Mouse (Mus musculus) spleen, postnatal 36 days (tissue): Measurements from ENCODE around the gene Gm20708.
"Not testable (repeated sequence)": the region's sequence is repeated elsewhere in the genome, so short reads cannot be mapped to it uniquely, and the experiment has no call there.

ENCODE experiments used
- DNase-seq, 2 experiments: peaks; one replicate each; pipeline ENCODE4 v3.0.0; 2022; ENCODE audit warnings: low spot score in 2 of 2, mixed read lengths in 1 of 2

Gm20708 gene

DNA sequence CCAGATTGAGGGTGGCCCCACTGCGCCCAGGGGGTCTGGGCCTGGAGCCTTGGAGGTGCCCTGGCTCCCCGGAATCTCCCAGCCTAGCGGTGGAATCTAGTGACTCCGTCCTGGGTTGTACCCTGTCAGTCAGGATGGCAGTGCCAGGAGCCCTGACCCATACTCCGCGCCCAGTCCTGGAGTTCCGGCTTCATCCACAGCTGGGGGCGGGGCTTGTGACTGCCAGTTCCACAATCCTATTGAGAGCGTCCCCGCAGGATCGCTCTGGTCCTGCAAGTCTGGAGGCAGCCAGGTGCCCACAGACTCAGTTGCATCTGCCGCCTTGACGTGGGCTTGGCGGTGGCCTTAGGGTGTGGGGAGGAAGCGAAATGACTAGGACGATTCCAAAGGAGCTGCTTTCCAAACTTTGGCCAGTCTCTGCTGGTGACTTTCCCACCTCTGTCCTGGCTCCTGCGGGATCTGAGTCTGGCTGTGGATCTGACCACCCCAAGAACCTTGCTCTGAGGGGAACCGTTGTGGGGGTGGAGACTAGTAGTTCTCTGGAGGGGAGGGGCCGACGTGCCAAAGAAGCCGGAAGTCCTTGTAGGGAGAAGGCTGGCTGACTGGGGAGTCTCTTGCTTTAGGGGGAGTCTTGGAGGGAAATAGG, 1.1 kb downstream of the Gm20708 start:
- peak; percentile 81 to 88 for DNase-seq

DNA sequence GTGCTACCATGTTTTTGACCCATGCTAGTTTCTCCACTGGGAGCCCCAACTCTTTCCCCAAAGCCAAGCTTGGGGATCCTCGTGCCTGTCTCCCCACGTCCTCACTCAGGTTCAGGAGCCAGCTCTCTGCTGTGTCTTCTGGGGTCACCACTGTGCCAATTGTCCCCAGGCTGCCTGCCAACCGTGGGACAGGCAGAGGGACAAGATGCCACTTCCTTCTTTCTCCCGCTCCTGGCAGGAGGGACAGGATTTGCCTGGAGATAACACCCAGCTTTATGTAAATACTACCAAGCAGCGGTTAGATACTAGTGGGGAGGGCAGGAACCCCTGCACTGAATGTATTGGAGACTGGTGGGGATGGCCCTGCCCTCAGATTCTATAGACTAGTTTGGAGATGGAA, 4.4 kb downstream of the Gm20708 start:
- no peak for DNase-seq

DNA sequence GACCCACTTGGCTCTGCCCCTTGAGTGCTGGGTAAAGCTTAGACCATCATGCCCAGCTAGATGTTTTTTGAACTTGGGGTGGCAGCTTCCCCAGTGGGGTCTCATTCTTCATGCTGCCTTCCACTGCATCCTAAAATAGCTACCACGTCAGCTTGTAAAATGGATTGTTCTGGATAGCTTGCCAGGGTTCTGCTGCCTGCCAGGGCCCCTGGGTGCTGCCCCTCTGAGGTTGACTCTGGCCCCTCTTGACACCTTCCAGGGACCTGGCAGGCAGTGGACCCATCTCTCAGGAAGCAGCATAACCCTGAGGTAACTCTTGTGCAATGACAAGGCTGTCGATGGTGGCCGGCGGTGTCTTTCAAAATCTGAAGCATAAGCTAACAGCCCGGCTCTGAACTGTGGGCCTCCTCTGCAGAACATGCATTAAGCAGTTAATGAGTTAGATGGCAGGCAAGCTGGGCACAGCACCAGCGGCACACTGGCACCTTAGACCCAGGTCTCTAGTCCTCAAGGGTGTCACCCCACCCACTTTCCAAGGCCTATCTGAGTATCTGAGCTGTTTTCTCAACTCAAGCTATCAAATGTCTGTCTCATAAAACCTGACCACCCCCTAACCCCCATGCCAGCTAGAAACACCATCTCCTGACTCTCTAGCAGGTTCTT, 5.4 kb downstream of the Gm20708 start:
- no peak for DNase-seq

DNA sequence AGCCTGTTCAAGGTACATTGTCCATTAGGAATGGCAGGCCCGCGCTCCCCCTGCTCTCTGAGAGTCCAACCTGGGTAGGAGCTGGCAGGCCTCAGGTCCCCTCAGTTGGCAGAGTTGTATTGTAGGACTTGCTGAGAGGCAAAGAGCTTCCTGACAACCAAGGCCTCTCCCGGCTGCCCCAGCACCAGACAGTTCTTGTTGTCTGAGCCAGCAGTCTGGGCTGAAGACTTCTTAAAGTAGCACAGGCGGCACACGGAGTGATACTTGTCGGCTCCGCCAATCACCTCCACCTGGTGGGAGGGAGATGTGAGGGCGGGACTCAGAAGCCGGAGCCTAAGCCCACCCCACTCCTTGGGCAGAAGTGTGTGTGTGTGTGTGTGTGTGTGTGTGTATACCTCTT, 6.4 kb downstream of the Gm20708 start:
- DNase-seq: not testable (repeated sequence)

DNA sequence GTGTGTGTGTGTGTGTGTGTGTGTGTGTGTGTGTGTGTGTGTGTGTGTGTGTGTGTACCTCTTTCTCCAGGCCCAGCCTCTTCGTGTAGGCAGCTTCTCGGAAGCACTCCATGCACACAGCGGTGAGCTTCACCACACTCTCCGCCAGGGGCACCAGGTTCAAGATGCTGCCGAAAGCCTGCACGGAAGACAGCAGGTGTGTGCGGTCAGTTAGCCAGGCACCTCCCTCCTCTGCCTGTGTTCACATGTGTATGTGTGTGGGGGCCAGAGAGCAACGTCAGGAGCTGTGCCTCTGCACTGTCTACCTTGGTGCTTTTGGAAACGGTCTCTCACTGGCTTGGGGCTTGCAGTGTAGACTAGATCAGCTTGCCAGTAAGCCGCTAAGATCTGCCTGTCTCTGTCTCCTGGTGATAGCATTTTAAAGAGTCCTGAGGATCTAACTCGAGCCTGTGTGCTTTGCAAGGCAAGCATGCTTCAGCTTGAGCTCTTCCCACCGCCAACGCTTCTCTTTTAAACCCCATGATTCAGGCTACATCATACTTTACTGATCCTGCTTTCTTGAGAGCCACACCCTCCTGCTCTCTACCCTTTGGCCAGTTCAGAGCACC, 7.0 kb downstream of the Gm20708 start:
- no peak for DNase-seq

DNA sequence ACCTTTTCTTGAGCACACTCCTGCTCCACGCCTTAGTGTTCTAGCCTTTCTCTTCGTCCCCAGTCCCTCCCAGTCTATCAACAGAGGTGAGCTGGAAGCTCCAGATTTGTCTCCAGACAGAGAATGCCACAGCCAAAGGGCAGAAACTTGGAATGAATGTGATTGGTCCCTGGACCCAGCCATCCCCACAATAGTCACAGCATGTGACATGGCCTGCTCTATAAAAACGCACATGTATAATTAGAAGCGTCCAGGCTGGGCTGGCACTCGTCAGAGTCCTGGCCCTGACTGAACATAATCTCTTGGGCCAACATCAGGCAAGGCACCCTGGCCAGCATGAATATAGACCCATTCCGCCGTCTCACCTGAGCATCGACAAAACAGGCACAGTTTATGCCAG, 9.6 kb downstream of the Gm20708 start:
- DNase-seq: no peak

DNA sequence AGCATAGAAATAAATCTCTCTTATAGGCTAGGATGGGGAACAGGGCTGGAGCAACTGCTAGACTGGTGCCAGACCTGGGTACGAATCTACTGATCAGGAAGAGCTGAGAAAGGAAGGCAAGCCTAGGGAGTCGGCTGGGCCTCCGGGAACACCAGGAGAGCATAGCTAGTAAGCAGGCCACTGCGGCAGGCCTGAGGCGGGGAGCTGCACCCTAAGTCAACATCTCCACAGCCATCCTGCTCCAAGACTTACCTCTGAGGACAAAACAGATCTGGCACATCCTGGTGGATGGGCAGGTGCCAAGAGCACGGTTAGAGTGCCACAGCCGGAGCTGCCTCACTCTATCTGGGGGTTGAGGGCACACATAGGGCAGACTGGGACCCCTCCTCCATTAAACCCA, 10.7 kb downstream of the Gm20708 start:
- DNase-seq: no peak

DNA sequence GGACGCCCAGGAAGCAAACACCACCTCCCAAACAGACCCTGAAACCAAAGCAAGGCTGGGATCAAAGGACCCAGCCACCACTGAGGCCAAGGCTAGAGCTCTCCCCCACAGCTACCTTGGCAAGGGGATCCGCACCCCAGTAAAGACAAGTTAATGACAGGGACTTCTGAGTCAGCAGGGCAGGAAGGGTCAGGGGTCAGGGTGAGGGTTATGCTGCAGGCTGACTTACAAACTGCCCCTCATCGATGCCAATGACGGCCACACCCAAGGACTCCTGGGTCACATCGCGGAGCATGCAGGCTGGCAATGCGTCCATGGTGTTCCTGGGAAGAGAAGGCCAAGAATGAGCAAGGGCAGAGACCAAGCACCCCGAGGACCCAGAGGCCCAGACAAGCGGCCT, 12.4 kb downstream of the Gm20708 start:
- no peak for DNase-seq

DNA sequence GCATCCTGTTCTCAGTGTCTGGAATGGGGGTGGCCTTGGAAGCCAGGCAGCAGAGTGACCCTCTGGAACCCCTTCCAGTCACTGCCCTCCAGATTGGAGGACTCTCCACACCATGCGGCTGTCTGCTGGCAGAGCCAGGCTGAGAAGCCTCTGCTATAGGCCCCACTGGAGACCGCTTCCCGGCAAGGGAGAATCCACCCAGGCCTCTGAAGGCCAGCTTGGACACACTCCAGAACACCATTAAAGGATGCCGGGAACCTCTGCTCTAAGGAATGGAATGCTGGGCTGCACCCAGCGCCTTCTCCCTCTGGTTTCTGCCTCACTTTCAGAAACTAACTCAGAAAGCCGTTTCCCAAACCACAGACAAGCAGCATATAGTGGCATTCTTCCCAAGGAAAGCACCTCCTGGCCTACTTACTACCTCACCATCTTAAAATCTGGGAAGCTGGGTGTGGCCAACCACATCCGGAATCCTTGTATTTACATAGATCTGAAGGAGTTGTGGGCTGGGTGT, 13.3 kb downstream of the Gm20708 start:
- DNase-seq: no peak

DNA sequence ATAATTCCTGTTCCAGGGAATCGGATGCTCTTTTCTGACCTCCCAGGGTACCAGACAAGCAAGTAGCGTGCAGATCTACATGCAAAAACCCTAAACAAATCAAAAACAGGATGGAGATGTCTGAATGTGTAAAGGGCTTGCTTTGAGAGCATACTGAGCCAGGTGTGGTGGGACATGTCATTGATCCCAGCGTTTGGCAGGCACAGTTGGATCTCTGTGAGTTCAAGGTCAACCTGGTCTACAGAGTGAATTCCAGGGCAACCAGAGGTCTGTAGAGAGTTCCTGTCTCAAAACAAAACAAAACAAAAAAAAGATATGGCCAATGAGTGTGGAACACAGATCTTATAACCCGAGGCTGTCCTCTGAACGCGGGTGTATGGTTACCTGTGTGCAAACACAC, 13.9 kb downstream of the Gm20708 start:
- no peak for DNase-seq

DNA sequence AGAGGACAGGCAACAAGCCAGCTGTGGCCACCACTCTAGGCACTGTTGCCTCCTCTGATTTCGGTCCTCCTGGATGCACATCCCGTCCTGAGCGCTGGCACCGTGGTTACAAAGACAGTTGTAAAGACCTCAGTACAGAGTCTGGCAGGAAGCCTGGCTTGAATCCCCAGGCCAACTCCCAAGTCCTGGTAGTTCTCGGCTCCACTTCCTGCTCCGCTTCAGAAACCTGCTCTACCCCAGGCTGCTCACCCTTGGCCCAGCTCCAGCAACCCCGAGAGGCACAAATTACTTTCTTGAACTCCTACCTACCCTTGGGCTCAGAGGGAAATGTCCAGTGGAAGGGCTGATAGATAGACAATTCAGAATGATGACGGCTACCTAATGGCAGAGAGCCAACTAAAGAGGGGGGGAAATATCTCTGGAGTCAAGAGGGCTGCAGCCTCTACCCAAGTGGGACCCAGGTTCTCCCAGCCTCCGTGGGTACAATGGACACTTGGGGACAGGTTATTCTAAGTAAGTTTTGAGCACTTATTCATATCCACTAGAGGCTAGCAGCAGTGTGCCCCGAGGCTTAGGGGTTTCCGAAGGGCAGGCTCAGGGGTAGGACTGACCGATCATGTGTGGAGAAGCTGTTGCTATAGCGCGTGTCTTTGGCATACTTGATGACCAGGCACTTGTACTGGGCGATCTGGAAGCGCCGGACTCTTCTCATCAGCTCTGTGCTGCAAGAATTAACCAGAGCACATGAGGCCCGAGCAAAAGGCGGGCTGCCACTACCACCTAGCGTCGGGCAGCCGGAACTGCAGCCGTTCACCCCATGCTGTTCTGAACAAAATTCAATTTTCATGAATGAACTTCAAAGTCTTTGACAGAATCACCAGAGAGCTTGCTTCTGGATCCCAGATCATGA, 14.8 kb downstream of the Gm20708 start:
- peak; percentile 71 to 80 for DNase-seq

DNA sequence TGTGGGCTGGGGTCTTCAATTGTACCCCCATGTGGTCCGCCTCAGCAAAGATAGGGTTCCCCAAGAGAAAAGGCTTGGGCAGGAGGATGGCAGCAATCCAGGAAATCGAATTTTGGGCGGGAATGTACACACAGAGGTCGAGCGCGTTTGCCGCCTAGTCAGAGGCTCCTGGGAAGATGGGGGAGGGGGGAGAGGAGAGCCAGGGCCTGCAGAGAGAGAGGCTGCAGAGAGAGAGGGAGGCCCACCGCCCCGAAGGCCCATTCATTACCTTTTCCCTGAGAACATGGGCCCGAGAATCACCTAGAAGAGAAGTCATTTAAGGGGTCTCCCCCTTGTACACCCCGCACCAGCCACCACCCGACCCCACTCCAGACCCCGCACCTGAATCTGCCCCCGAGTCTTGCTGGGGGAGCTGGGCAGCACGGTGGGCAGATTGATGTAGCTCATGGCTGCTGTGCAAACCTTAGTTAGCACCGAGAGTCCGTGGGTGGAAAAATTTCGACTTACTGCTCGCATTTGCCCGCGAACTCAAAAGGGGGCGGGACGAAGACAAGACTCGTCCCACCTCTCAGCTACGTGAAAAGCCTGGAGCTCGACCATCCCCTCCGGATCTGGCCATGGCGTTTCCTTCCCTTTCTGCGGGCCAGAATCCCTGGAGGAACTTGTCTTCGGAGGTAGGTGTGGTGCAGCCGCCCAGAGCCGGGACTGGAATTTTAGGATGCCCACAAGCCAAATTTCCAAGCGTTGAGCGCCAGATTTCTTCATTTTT, 16.0 kb downstream of the Gm20708 start, which contains the start of the genes Afmid and Tk1:
Gene Afmid, plus strand, starts transcription at position 592 of the 769 bp plus-strand sequence.
Gene Tk1, minus strand, starts transcription at position 760 of the 769 bp plus-strand sequence.
- DNase-seq: peak; percentile 66 to 80

DNA sequence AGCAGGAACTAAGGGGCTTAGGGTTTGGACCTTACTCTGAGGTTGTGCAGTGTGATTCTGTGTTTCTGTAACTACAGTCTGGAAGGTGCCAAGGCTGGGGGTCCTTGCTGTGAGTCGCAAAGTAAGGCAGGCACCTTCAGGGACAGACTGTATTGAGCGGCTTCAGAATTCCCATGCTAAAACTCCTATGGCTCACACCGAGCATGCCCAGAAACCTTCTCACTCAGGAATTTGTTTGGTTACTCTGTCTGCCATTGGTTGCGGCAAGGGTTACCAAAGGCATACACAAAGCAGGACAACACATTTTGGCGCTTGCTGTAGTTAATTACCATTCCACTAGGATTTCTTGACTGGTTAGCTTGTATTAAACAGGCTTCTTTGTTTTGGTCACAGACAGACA, 16.7 kb downstream of the Gm20708 start:
- DNase-seq: no peak

DNA sequence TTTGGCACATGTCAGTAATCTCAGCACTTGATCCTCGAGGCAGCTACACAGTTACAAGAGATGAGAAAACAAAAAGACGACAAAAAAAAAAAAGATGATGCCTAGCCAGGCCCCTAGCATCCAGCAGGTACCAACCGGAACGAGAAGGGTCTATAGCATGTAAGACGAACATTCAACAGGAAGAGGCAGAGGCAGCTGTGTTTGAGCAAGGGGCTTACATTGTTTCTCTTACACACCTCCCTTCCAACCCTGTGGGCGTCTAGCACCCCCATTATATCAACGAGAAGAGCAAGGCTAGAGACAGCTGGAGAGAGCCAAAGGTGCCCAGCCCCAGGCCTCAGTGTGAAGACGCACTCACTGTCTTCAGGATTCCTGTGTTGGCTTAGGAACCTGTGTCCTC, 17.4 kb downstream of the Gm20708 start:
- DNase-seq: no peak

DNA sequence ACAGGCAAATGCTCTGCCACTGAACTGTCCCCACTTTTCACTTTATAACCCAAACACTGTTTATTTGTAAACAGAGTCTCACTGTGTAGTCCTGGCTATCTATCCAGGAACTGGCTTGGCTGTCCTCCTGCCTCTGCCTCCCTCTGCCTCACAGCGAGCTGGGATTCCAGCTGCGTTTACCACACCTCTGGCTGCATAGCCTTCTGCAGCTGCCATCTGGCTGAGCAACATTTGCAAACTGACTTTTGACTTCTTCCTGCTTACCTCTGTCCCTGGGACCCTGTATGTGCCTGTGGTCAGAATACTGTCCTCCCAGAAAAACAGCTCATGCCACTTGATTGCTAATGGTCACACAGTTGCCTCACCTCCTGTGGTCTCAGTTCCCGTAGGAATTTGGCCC, 17.9 kb downstream of the Gm20708 start:
- no peak for DNase-seq

DNA sequence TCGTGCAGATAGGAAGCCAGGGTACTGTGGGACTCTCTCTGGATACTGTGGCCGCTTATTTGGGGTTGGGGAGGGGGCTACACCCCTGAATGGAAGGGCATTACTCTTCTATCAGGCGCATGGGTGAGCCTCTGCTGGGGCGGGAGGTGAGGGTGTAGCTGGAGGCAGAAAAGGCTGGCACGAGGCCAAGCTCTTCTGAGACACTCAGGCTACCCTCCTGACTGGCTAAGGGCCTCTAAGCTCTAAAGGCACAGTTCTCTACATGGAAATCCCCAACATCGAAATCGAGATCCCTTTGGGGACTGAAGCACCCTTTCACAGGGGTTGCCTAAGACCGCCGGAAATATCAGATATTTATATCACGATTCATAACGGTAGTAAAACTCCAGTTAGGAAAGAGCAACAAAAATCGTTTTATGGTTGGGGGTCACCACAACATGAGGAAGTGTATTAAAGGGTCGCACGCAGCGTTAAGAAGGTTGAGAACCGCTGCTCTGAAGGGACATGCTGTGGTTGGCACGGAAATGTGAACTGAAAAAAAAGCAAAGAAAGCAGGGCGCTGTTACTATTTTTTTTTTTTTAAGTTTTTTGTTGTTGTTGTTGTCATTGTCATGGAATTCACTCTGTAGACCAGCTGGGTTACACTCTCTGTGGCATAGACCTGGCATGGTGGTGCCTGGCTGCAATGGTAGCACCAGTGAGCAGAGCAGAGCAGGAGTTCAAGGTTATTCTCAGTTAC, 18.9 kb downstream of the Gm20708 start:
- peak; percentile 82 to 87 for DNase-seq

DNA sequence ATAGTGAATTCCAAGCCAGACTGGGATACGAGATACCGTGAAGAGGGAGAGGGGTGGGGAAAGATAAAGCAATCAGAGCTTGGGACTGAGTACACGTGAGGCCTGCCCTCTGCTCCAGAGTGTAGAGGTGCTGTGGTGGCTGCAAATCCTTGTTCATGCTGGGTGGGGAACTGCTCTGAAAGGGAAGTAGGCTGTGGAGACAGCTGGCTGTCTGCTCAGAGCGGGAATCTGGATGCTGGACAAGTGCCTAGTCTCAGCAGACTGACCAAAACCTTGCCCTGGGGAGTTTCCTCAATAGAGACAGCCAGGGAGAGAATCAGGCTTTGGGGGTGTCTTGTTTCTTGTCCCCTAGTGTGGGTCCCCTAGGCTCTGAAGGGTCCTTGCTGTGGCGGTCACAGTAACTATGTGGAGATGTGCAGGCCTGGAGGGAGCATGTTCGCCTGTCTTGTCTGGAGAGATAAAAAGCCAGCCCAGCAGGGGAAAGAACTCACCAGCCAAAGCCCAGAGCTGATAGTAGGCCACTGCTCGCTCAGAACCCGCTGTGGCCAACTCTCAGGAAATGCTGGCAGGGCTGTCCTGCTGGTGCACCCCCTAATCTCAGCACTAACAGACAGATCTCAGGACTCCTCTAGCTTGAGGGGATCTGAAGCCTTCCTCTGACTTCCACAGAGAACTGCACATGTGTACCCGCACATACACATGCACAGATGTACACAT, 19.6 kb downstream of the Gm20708 start:
- DNase-seq: peak; percentile 49 to 65

DNA sequence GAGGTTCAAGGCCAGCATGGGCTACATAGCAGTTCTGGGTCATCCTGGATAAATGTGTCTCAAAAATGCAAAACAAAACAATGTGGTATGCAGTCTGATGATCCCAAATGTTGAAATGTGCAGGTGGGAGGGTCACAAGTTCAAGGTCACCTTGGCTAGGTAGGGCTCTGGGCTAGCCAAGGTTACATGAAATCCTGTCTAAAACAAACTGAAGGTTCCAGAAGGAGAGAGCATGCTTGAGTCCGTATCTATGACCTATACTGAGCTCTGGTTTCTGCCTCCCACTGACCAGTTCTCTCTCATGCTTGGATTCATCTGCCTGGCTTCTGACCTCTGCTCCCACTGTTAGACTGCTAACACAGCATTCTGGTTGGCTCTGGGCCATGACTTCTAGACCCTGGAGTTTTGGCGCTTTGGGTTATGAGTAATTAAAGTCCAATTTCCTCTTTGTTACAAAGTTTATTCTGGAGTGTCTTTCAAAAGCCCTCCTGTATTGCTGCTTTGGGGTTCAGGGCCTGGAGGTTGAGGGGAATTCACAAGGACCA, 20.3 kb downstream of the Gm20708 start:
- peak in 1 of 2 experiments; percentile 52 for DNase-seq

DNA sequence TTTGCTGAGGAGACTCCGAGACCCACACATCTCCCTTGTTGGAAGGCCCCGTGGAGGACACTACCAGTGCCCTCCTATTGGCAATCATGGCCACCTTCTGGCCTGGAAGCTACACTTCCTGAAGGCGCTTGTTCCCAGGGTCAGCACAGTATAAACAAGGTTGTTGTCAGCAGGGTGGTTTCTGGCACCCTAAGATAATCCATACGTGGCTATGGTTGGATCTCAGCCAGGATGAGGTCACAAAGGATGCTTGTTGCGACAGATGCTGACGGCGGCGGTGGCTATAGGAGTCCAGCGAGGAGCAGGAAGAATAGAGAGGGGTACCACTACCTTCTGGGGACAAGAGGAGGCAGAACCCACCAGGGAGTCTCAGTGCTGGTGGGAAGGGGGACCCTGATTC, 20.9 kb downstream of the Gm20708 start:
- DNase-seq: peak; percentile 50 to 72
